Mouse (Mus musculus) gastrocnemius, postnatal 10 days (tissue): ENCODE measurements around the gene Arhgef16. TPM values are rescaled to one million over a fixed set of nuclear protein-coding genes. Genes with fewer than 3 reads are reported as not detected.

Experiments used
- DNase-seq: peaks from one replicate; pipeline ENCODE4 v3.0.0; 2021; ENCODE audit warnings: mixed read lengths
- total RNA-seq, 2 experiments: library from RNA; stranded (reverse); gene quantifications; 2 replicates each; pipeline ENCODE4 v1.2.3; 2021

The Arhgef16 gene
- total RNA-seq, 2 experiments from 2014 or later, result 0.45 to 0.99 TPM

GRCm38 (mm10) chr4:154229569-154229968, 71.9 kb downstream of the Arhgef16 start:
- DNase-seq, result no peak

Other genes starting within 250 kb of the Arhgef16 start
- not detected for gene Trp73, start 161.5 kb downstream of the Arhgef16 start, total RNA-seq
- gene Wrap73, start 159.3 kb downstream of the Arhgef16 start, total RNA-seq, result 10 to 100 TPM in 1 of 2 experiments, 1 to 10 TPM in 1; 9.7 to 10.5 TPM
- gene Tprgl, start 141.0 kb downstream of the Arhgef16 start, total RNA-seq, result 10 to 100 TPM; 80.1 to 90.4 TPM
- 1 to 10 TPM; 4.4 to 4.7 TPM for gene Megf6, start 130.9 kb downstream of the Arhgef16 start, total RNA-seq
- not detected for gene B230104I21Rik, start 34.5 kb upstream of the Arhgef16 start, total RNA-seq